Mouse (Mus musculus) thymus, postnatal 25 days (tissue): ENCODE results near the gene Bdp1.

Experiments used
- DNase-seq: peaks from one replicate; pipeline ENCODE4 v3.0.0; 2022

Gene Bdp1

GRCm38 (mm10) chr13:99999078-99999477, 104.8 kb downstream of the Bdp1 start:
- no peak for DNase-seq

GRCm38 (mm10) chr13:99998099-99998498, 105.8 kb downstream of the Bdp1 start:
- DNase-seq, result no peak

GRCm38 (mm10) chr13:99989592-99989991, 114.3 kb downstream of the Bdp1 start:
- no peak for DNase-seq

- DNase-seq, result no peak
Measured at GRCm38 (mm10) chr13:99983320-99983719, 120.5 kb downstream of the Bdp1 start.

GRCm38 (mm10) chr13:99979406-99979805, 124.5 kb downstream of the Bdp1 start:
- DNase-seq, result no peak

GRCm38 (mm10) chr13:99970089-99970488, 133.8 kb downstream of the Bdp1 start:
- no peak for DNase-seq
